Mouse (Mus musculus) MEL (cell line): ENCODE results near the gene Iqcb1. TPM values are rescaled to one million over a fixed set of nuclear protein-coding genes. Genes with fewer than 3 reads are reported as not detected.
A peak's percentile ranks its signal among the peaks of the same experiment; 100 is the strongest.

Experiments
- DNase-seq: peaks from one replicate; pipeline ENCODE4 v3.0.0; 2011; ENCODE audit warnings: low read depth, low spot score
- H3K27ac ChIP-seq: 2 replicates; pipeline ENCODE4 v1.5.1; 2012; ENCODE audit warnings: low read depth, mild to moderate bottlenecking, control low read depth, low read length, moderate library complexity; ENCODE audit not compliant: control insufficient read depth
- H3K27me3 ChIP-seq, 2 experiments: fragments of 150-350 bp in 1 of 2; sonication (generic) in 1 of 2; 2 replicates each; pipeline ENCODE4 v1.6.1; 2012; ENCODE audit warnings: low read length in 2 of 2, mild to moderate bottlenecking in 2 of 2, improper control_type of control experiment in 1 of 2, moderate library complexity in 1 of 2; ENCODE audit not compliant: insufficient read depth in 2 of 2, control insufficient read depth in 1 of 2
- H3K36me3 ChIP-seq, 2 experiments: 2 replicates each; pipeline ENCODE4 v1.6.1; 2012 to 2014; ENCODE audit warnings: low read length in 2 of 2, improper control_type of control experiment in 1 of 2, inconsistent platforms in 1 of 2, mild to moderate bottlenecking in 1 of 2; ENCODE audit not compliant: insufficient read depth in 2 of 2, control insufficient read depth in 1 of 2
- H3K4me1 ChIP-seq, 2 experiments: fragments of 150-350 bp in 1 of 2; sonication (generic) in 1 of 2; 2 replicates each; pipeline ENCODE4 v1.6.1; 2012; ENCODE audit warnings: low read length in 2 of 2, improper control_type of control experiment in 1 of 2, mild to moderate bottlenecking in 1 of 2; ENCODE audit not compliant: insufficient read depth in 2 of 2, control insufficient read depth in 1 of 2
- H3K4me3 ChIP-seq, 2 experiments: fragments of 150-350 bp in 1 of 2; sonication (generic) in 1 of 2; 2 replicates each; pipeline ENCODE4 v1.5.1; 2012; ENCODE audit warnings: low read depth in 2 of 2, low read length in 2 of 2, mild to moderate bottlenecking in 2 of 2, moderate library complexity in 2 of 2, control low read depth in 1 of 2, improper control_type of control experiment in 1 of 2; ENCODE audit not compliant: control insufficient read depth in 1 of 2, insufficient read depth in 1 of 2
- H3K79me2 ChIP-seq: 2 replicates; pipeline ENCODE4 v1.6.1; 2012; ENCODE audit warnings: mild to moderate bottlenecking, low read length, moderate library complexity; ENCODE audit not compliant: control insufficient read depth, poor library complexity, insufficient read depth
- H3K9ac ChIP-seq: 2 replicates; pipeline ENCODE4 v1.6.1; 2012; ENCODE audit warnings: low read depth, mild to moderate bottlenecking, control low read depth, low read length, moderate library complexity; ENCODE audit not compliant: control insufficient read depth, poor library complexity, severe bottlenecking
- H3K9me3 ChIP-seq: fragments of 150-350 bp; sonication (generic); replicated peaks from 2 replicates; pipeline ENCODE4 v1.6.1; 2012; ENCODE audit warnings: mild to moderate bottlenecking, low read length, improper control_type of control experiment, moderate library complexity; ENCODE audit not compliant: insufficient read depth
- BHLHE40 ChIP-seq: IDR thresholded peaks from 2 replicates; pipeline ENCODE4 v1.6.1; 2012; ENCODE audit warnings: low read depth, mild to moderate bottlenecking, inconsistent platforms, low read length, improper control_type of control experiment, borderline replicate concordance
- CHD1 ChIP-seq: IDR thresholded peaks from 2 replicates; pipeline ENCODE4 v1.6.1; 2012; ENCODE audit warnings: low read depth, mild to moderate bottlenecking, inconsistent platforms, low read length, improper control_type of control experiment
- E2F4 ChIP-seq: IDR thresholded peaks from 2 replicates; pipeline ENCODE4 v1.6.1; 2011; ENCODE audit warnings: low read depth, low read length, improper control_type of control experiment, borderline replicate concordance
- ETS1 ChIP-seq: IDR thresholded peaks from 2 replicates; pipeline ENCODE4 v1.6.1; 2012; ENCODE audit warnings: low read depth, mild to moderate bottlenecking, inconsistent platforms, low read length, improper control_type of control experiment, moderate library complexity
- GATA1 ChIP-seq: IDR thresholded peaks from 2 replicates; pipeline ENCODE4 v1.6.1; 2011; ENCODE audit warnings: low read depth, low read length, improper control_type of control experiment
- HCFC1 ChIP-seq: IDR thresholded peaks from 2 replicates; pipeline ENCODE4 v1.6.1; 2012; ENCODE audit warnings: low read depth, mild to moderate bottlenecking, inconsistent platforms, low read length, improper control_type of control experiment, moderate library complexity
- JUND ChIP-seq: IDR thresholded peaks from 2 replicates; pipeline ENCODE4 v1.6.1; 2011; ENCODE audit warnings: low read depth, mild to moderate bottlenecking, improper control_type of control experiment, low read length
- KAT2A ChIP-seq: conservative IDR thresholded peaks from 2 replicates; pipeline ENCODE4 v1.6.1; 2012; ENCODE audit warnings: low read depth, low read length, improper control_type of control experiment, inconsistent platforms
- MAX ChIP-seq: IDR thresholded peaks from 2 replicates; pipeline ENCODE4 v1.6.1; 2011; ENCODE audit warnings: low read length, improper control_type of control experiment
- MEF2A ChIP-seq: IDR thresholded peaks from 2 replicates; pipeline ENCODE4 v1.6.1; 2014; ENCODE audit warnings: low read depth, mild to moderate bottlenecking, inconsistent platforms, low read length, improper control_type of control experiment; ENCODE audit not compliant: poor library complexity, insufficient replicate concordance, severe bottlenecking; ENCODE audit errors: extremely low read depth
- MYB ChIP-seq: IDR thresholded peaks from 2 replicates; pipeline ENCODE4 v1.6.1; 2011; ENCODE audit warnings: mild to moderate bottlenecking, low read depth, low read length, improper control_type of control experiment
- NELFE ChIP-seq: IDR thresholded peaks from 2 replicates; pipeline ENCODE4 v1.6.1; 2011; ENCODE audit warnings: low read depth, low read length, improper control_type of control experiment
- NRF1 ChIP-seq: IDR thresholded peaks from 2 replicates; pipeline ENCODE4 v1.6.1; 2014; ENCODE audit warnings: low read depth, mild to moderate bottlenecking, inconsistent platforms, low read length, improper control_type of control experiment, moderate library complexity; ENCODE audit not compliant: poor library complexity, insufficient read depth, severe bottlenecking
- POLR2A ChIP-seq, 2 experiments: IDR thresholded peaks; 2 replicates each; pipeline ENCODE4 v1.6.1; 2011 to 2012; ENCODE audit warnings: low read length in 2 of 2, mild to moderate bottlenecking in 2 of 2, control low read depth in 1 of 2, improper control_type of control experiment in 1 of 2, low read depth in 1 of 2, moderate library complexity in 1 of 2; ENCODE audit not compliant: control insufficient read depth in 1 of 2, insufficient read depth in 1 of 2, poor library complexity in 1 of 2
- POLR2AphosphoS5 ChIP-seq: IDR thresholded peaks from 2 replicates; pipeline ENCODE4 v1.6.1; 2012; ENCODE audit warnings: low read depth, borderline replicate concordance, mild to moderate bottlenecking, inconsistent platforms, low read length, moderate library complexity, mixed read lengths
- RAD21 ChIP-seq: IDR thresholded peaks from 2 replicates; pipeline ENCODE4 v1.6.1; 2011; ENCODE audit warnings: mild to moderate bottlenecking, low read depth, low read length, improper control_type of control experiment
- RCOR1 ChIP-seq: IDR thresholded peaks from 2 replicates; pipeline ENCODE4 v1.6.1; 2012; ENCODE audit warnings: low read depth, mild to moderate bottlenecking, inconsistent platforms, low read length, improper control_type of control experiment
- UBTF ChIP-seq: IDR thresholded peaks from 2 replicates; pipeline ENCODE4 v1.6.1; 2012; ENCODE audit warnings: low read depth, mild to moderate bottlenecking, inconsistent platforms, low read length, improper control_type of control experiment, moderate library complexity, borderline replicate concordance; ENCODE audit not compliant: insufficient read depth
- USF1 ChIP-seq: IDR thresholded peaks from 2 replicates; pipeline ENCODE4 v1.6.1; 2014; ENCODE audit warnings: low read depth, mild to moderate bottlenecking, inconsistent platforms, low read length, improper control_type of control experiment, moderate library complexity
- ZNF384 ChIP-seq: IDR thresholded peaks from 2 replicates; pipeline ENCODE4 v1.6.1; 2012; ENCODE audit warnings: low read depth, mild to moderate bottlenecking, inconsistent platforms, low read length, improper control_type of control experiment
- polyA plus RNA-seq, 2 experiments: library from polyadenylated mRNA; stranded (reverse) in 1 of 2; unstranded in 1 of 2; fragments of >175 nt in 1 of 2; fragments of >200 nt in 1 of 2; gene quantifications; 2 replicates each; pipeline versions ENCODE4 v1.2.1 to v1.2.4; 2012; ENCODE audit warnings: low replicate concordance in 2 of 2, low read depth in 1 of 2; ENCODE audit not compliant: insufficient read length in 2 of 2, insufficient read depth in 1 of 2, missing spikeins in 1 of 2
- total RNA-seq: library from RNA; depleted of rRNA; stranded (reverse); fragments of 300-350 nt; gene quantifications from 2 replicates; pipeline ENCODE4 v1.2.3, GENCODE M21; 2012

Gene Iqcb1
- total and polyA plus RNA-seq, 3 experiments: 8.7 to 14.2 TPM; not detected in 1

GRCm38 (mm10) chr16:36874583-36875275 is 46.5 kb downstream of the Iqcb1 start, which contains the start of the genes Eaf2 and Golgb1 (continued):
- no peak for TF ChIP-seq UBTF
- no peak for TF ChIP-seq JUND
- no peak for TF ChIP-seq BHLHE40
- peak; percentile 91 for TF ChIP-seq KAT2A
- peak; percentile 62 for TF ChIP-seq NELFE
- no peak for TF ChIP-seq ZNF384
- peak; percentile 78 for TF ChIP-seq ETS1
- no peak for TF ChIP-seq MYB
- TF ChIP-seq POLR2AphosphoS5: no peak
- TF ChIP-seq USF1: peak; percentile 98
- no peak for TF ChIP-seq GATA1
- no peak for TF ChIP-seq RAD21
- TF ChIP-seq CHD1: no peak
- TF ChIP-seq MAX: peak; percentile 97
- no peak for TF ChIP-seq MEF2A
- TF ChIP-seq HCFC1: peak; percentile 98
- TF ChIP-seq POLR2A (IDR thresholded peaks at IDR 0.05; ENCODE audit: control insufficient read depth in 1 of 2, insufficient read depth in 1 of 2, low read depth in 1 of 2, low read length in 2 of 2, poor library complexity in 1 of 2): peak; percentile 10 to 75; a peak in 3 of 4 replicates
- TF ChIP-seq E2F4: no peak
- TF ChIP-seq NRF1: no peak

DNA sequence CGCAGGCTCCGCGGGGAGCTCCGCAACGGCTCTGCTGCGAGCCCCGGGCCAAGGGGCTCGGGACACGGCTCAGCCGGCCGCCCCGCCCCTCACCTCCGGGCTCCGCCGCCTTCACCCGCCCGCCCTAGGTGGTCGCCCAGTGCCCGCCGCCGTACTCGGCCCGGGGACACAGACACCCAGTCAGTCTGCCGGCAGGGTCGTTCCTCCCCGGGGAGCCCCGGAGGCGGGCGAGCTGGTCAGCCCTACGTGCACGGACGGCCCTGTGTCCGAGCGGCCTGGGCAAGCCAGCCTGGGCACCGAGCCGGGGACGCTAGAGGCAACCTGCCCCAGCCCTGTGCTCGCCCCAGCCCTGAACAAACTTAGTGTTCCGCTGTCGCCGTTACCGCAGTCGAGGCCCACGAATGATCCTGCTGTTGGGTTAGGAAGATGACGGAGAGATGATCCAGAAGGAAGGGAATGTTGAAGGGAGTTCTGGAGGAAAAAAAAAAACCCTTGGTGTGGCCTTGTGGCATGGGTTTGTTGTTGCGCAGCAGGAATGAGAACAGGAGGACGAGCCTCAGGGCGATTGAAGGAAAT is 47.2 kb downstream of the Iqcb1 start:
- Histone ChIP-seq H3K36me3 (peaks cover 0 to 12% of the 10 kb centered on the region in 2 experiments; a peak in 2 of 4 replicates), H3K27me3 (no peaks in the 10 kb centered on the region), H3K4me1 (peaks cover 0 to 10% of the 10 kb centered on the region in 2 experiments; a peak in 2 of 4 replicates), H3K9me3 (no peaks in the 10 kb centered on the region), H3K79me2 (peaks cover 18% of the 10 kb centered on the region)
- TF ChIP-seq RCOR1: no peak
- TF ChIP-seq POLR2A (IDR thresholded peaks at IDR 0.05; ENCODE audit: control insufficient read depth in 1 of 2, insufficient read depth in 1 of 2, low read depth in 1 of 2, low read length in 2 of 2, poor library complexity in 1 of 2): 0 out of 4 replicates have a peak, but pooled peaks of 1 of the 2 experiments have one; percentile 48
- TF ChIP-seq, all 39 proteins: peak for 1
- no peak for DNase-seq
- no peak overlapping the region; the same call in 1 of the 2 replicates for H3K27ac ChIP-seq
- H3K4me3 ChIP-seq: peak overlapping the region; percentile 94 to 100
- peak overlapping the region; percentile 96 for H3K9ac ChIP-seq
